Mouse (Mus musculus): ENCODE results near the gene Plekha3. TPM values are rescaled to one million over a fixed set of nuclear protein-coding genes. Genes with fewer than 3 reads are reported as not detected.

Gene Plekha3
- total RNA-seq, 2 experiments from 2014 or later = 49.6 to 54.7 TPM

DNA sequence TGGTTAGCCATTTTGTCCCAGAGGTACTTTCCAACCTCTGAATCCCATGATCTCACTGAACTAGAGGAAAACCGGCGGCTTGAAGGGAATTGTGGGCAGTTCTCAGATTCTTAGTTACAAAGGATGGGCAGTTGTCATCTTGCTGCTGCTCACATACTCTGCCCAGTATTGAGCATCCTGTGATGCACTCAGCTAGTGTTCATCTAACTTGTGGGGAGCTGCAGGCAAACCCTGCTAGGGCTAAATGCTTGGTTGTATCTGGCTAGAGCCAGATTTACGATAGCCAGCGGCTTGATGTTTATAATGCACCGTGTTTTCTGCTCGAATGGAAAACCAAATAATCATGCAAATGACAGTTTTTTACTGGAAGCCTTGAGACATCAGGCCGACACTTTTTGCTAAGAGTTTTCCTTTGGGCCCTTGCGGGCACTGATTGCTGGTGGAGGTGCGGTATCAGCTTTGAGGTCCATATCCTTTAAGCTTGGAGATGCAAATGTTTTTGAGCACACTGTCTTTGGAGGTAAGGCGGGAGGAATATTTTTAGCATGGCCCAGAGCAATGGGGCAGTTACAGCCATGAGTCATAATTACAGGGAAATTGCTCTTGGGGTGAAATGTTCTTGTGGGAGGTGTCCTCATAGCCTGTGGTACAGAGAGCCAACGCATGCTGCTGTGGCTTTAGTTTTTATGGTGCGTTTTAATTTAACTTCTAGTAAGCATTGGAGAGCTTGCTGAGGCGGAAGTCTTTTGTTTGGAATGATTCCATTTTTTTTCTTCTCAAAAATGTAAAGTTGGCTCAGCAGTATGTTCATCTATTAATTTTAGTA is 1.5 kb downstream of the Plekha3 start:
- peak in 1 of 2 experiments; percentile 8 for DNase-seq

DNA sequence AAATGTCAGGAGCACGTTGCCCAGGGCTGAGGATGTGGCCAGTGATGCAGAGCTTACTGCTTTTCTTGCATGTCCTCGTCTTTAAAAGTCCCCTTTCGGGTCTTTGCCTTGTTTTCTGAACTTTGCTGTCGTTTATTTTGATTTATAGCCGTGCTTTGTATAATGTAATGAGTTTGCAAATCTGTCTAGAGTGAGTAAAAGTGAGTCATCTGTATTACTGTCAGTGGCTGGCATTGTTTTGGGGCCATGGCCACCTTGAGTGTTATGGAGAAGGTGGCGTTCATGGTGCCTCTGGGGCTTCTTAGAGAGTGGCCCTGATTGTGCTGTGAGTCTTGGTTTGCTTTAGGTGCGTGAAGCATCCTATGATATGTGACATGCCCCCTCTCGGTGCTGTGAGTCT is 7.2 kb downstream of the Plekha3 start:
- peak in 1 of 2 experiments; percentile 31 for DNase-seq

DNA sequence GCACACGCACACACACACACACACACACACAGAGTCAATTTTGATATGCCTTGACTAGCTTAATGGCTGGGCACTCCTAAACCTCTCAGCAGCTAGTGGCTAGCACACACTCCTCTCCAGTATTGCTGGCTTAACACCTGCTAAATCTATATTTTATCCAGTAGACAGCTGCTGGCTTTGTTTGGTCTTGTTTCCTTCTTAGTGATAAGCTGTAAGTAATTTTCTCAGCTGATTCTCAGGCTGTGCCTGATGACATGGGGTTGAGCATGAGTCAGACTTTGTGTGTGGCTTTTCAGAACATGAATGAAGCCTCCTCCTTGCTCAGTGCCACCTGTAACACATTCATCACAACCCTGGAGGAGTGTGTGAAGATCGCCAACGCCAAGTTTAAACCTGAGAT is 11.9 kb downstream of the Plekha3 start:
- no peak for DNase-seq

DNA sequence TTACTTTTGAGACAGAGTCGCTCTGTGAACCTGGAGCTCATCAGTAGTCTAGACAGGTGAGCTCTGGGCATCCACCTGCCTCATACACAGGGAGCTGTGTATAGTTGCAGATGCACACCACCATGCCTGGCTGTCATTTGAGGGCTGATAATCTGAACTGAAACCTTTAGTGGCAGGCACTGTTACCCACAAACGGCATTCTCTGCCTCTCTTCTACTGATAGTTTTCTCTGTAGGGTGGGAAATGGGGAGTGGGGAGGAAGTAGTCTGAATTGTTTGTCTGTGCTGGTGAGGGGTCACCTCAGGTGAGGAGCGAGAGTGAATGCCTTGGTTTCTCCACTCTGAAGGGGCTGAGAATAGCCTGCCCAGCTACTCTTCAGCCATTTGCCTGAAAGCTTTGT is 12.5 kb downstream of the Plekha3 start:
- no peak for DNase-seq

DNA sequence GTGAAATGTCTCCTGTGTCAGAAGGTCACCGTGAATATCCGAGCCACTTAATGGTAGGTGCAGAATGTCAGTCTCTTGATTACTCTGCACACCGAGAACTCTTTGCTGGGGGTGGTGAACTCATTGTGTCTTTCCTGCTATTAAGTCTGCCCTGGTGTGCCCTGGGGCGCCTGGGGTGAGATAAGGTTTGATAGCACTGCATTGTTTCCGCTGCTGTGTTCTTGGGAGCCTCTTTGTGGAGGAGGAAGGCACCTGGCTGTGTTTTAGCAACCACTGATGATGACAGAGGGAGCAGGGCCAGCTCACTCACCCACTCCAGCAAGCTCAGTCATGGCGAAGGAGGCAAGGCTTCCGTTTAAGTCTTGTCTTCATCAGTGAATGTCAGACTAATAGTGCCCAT is 13.1 kb downstream of the Plekha3 start:
- DNase-seq = no peak

DNA sequence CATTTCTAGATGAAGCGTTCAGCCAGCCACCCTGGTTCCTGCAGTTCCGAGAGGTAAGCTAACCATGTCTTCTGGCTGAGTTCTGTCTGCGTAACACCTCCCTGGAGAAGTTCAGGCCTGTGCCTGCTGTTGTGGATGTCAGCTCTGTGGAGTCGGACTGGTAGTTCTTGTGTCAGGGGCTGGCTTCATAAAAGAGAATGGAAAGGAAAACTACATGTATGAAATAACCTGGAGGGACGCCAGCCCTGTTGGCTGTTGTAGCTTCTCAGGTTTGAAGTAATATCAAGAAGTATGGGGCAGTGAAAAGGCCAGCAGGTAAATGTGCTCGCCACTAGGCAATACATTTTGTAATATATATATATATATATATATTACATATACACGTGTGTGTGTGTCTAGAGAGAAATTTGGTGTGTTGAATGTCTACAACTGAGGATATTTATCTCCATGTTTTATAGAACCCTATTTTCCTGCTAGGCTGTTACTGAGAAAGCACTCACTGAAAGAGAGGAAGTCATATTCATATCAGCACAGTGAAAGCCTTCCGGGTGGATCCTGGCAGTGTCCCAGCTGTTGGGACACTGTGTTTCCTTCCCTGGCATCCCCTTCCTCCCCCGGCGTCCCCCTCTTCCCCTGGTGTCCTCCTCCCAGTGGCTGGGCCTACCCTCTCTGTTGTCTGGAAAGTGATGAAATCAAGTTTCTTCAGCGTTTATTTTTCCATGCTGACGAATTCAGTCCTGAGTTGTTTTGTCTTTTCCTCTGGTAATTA is 15.5 kb downstream of the Plekha3 start:
- DNase-seq = peak; percentile 62 to 75

DNA sequence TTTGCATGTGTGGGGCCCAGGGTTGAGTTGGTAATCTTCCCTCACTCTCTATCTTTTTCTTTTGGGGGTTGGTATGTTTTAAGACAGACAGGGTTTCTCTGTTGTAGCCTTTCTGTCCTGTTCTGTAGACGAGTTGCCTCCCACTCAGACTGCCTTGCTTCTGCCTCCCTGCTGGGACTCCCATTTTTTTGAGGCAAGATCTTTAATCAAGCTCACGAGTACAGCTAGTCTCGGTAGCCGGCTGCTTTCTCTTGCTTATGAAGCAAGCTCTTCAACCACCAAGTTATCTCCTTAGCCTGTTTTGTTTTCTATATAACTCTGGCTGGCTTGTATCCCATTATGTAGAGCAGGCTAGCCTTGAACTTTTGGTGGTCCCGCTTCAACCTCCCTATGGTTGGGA is 18.7 kb downstream of the Plekha3 start:
- DNase-seq = no peak

DNA sequence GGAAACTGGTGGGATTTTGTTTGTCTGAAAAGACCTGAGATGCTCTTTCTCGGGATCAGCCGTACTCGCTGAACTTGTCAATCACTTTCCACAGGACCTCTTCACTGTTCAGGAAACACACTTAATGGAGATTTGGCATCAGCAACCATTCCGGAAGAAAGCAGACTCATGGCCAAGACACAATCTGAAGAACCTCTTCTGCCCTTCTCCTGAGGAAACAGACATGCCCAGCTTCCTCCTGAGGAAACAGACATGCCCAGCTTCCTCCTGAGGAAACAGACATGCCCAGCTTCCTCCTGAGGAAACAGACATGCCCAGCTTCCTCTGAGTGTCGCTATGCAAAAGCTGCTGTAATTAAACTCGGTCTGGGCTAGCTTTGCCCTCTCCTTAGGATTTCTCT is 20.2 kb downstream of the Plekha3 start:
- no peak for DNase-seq

DNA sequence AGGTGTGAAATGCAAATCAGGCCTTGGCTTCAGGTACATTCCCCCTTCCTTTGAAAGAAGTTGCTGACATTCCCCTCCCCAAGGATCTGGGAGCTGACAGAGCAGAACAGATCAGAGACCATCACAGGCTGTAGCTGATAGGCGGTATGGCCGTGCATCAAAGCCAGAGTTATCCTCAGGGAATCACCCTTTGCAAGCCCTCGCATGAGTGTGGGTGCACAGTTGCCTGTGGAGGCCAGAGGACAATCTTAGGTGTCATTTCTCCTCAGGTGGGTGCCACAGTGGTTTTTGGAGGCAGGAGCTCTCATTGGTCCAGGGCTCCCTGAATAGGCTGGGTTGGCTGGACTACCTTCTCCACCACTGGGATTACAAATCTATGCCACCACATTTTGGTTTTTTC is 27.1 kb downstream of the Plekha3 start:
- no peak for DNase-seq

DNA sequence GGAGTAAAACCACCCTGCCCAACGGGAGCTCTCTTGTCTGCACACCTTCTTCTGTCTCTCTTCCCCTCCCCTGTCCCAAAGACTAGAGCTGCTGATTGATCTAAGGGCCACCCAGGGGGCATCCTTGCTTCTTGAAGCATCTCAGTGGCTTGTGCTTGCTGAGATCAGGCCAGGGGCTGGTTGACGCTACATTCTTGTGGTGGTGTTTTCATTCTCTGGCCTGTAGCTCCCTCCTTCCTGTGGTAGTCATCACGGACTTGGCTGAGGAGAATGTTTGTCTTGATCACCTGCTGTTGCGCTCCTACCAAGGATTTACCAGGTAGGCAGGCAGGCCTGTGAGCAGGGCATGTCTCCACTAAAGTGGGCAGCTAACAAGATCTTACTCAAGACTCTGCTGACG is 27.7 kb downstream of the Plekha3 start:
- DNase-seq = no peak

DNA sequence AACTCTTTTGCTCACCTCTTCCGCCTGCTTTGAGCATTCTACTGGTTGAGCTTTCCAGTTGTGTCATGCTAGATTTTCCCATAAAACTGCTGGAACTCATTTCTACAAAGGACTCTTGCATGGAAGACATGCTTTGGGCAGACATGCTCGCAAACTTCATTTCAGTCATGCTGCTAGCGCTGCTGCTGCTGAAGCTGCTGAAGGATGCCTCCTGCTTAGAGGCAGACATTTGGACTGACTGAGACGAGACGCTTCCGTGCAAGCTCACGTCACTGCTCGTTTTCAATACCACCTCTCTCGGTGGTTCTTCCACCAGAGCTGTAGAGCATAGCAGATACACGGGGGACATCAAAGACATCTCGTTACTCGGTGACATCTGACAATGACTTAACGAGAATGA is 30.6 kb downstream of the Plekha3 start:
- no peak for DNase-seq

DNA sequence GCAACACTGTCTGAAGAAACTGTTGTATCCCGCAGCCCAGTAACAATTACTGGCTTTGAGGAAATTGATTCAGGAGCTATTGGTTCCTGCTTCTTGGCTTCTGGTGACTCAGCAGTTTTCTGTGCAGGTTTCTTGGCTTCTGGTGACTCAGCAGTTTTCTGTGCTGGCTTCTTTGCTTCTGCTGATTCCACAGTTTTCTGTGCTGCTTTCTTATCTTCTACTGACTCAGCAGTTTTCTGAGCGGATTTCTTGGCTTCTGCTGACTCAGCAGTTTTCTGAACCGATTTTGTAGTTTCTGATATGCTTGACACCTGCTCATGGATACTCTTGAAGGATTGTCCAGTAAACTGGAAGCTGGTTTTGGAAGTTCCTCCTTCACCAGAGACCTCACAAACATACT is 33.4 kb downstream of the Plekha3 start:
- DNase-seq = no peak

DNA sequence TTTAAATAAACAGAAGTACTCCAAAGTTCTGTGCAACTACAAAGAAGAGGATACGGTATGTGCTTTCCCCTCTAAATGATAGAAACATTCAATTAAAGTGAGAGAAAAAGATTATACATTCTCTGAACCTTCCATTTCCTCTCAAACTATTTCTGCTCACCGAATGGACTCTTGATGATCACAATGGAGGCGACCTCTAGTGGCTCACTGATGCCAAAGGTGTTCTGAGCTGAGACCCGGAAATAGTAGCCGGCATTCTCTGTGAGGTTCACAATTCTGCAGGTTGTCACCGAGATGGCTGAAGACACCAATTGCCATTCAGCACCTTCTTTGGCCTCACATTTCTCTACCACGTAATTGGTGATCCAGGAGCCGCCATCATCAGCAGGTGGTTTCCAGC is 39.9 kb downstream of the Plekha3 start:
- no peak for DNase-seq

DNA sequence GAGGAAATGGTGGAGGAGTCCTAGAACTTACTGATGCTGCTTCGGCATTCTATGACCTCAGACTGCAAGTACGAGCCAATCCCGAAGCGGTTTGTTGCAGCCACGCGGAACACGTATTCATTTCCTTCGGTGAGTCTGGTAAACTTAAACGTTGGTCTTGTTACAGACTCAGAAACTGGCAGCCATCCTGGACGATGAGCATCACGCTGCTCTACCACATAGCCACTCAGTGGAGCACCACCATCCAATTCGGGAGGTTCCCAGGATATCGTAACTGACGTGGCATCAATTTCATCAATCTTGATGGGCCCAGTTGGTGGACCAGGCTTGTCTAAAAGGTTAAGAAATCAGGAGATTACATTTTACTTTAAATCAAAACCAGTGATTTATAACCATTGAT is 44.6 kb downstream of the Plekha3 start:
- no peak for DNase-seq

Other genes with a start within 250 kb of the Plekha3 start
- 10 to 100 TPM; 22.0 to 32.0 TPM for gene Prkra, start 27.3 kb upstream of the Plekha3 start, total RNA-seq (2021)
- gene Pjvk, start 26.8 kb upstream of the Plekha3 start, total RNA-seq (2021) = under 1 TPM; 0.26 to 0.40 TPM
- 10 to 100 TPM; 20.7 to 25.7 TPM for gene Fkbp7, start 2.2 kb upstream of the Plekha3 start, total RNA-seq (2021)